ENCODE assay signal across 9 mouse cellular contexts in genomic region chr11:116543110-116543509, GRCm38 (mm10). TPM values are rescaled to one million over a fixed set of nuclear protein-coding genes. Genes with fewer than 3 reads are reported as not detected.
DNase-seq lines count a peak whose midpoint lies in the region; ATAC-seq and TF ChIP-seq lines count a peak whose summit lies in the region.
"Had no signal": no experiment of that assay in that cellular context is flagged by ENCODE, and none has a peak within 500 bp of the region (broad histone marks: within the 10 kb centered on the region; RNA-seq: fewer than 3 reads in every experiment).

No protein-coding gene starts in this region.

- H3K4me1 ChIP-seq in lung, adult 2 months (ENCODE audit: control insufficient read depth, insufficient read depth, low read length) = no peaks in the 10 kb centered on the region
- H3K4me1 ChIP-seq in liver, embryonic 14.5 days (replicated peaks; ENCODE audit: control insufficient read depth in 2 of 2, insufficient read depth in 2 of 2, low read length in 1 of 2) = peaks cover 7 to 8% of the 10 kb centered on the region in 2 experiments

- peak; percentile 73 to 76 for DNase-seq in cerebellum, postnatal 10 days
- DNase-seq in lung, adult 2 months = peak; percentile 37
- DNase-seq in lung, postnatal 25 days (ENCODE audit: low spot score) = no peak
- DNase-seq in liver, embryonic 14.5 days (ENCODE audit: low read depth in 3 of 3, low spot score in 3 of 3) = peak in 2 of 3 experiments; percentile 26 to 41
- DNase-seq in thymus, postnatal 4 days = peak; percentile 63
- DNase-seq in layer of hippocampus, adult 9-10 months (ENCODE audit: low spot score) = no peak

- H3K27me3 ChIP-seq in liver, embryonic 14.5 days (ENCODE audit: control insufficient read depth, insufficient read depth, low read length) = no peaks in the 10 kb centered on the region

- H3K36me3 ChIP-seq in liver, embryonic 14.5 days (replicated peaks; ENCODE audit: control insufficient read depth, insufficient read depth, low read depth) = peaks cover 92% of the 10 kb centered on the region

- ATAC-seq in cerebellum, adult (ENCODE audit: insufficient number of reproducible peaks, low FRiP score, low TSS enrichment) = no peak
- ATAC-seq in common myeloid progenitor, adult 5-6 weeks (replicated peaks; ENCODE audit: low read depth, poor library complexity, severe bottlenecking) = peak; percentile 80
- no peak for ATAC-seq in liver, embryonic 14.5 days (ENCODE audit: insufficient read depth)

- no peak overlapping the region for H3K9ac ChIP-seq in liver, embryonic 14.5 days (replicated peaks)

- TF ChIP-seq CTCF in lung, adult 2 months (IDR thresholded peaks at IDR 0.05; ENCODE audit: insufficient read depth, low read length) = peak; percentile 76
- peak; percentile 98 for TF ChIP-seq CTCF in liver, embryonic 14.5 days (IDR thresholded peaks at IDR 0.05; ENCODE audit: low read depth)

- no peak for TF ChIP-seq EP300 in liver, embryonic 14.5 days (IDR thresholded peaks at IDR 0.05; ENCODE audit: low read depth)

- WGBS in lung, adult 2 months = 82% methylated on average over 4 of the region's 4 CpGs
- 74% methylated on average over 4 of the region's 4 CpGs for WGBS in liver, embryonic 14.5 days (ENCODE audit: insufficient replicate concordance)

- H3K4me2 ChIP-seq in liver, embryonic 14.5 days (ENCODE audit: low read depth) = no peak overlapping the region

- H3K9me3 ChIP-seq in liver, embryonic 14.5 days (ENCODE audit: control insufficient read depth, low read length) = no peaks in the 10 kb centered on the region

- H3K4me3 ChIP-seq in lung, adult 2 months (replicated peaks; ENCODE audit: extremely low read depth, low read depth, low read length) = no peak overlapping the region
- H3K4me3 ChIP-seq in liver, embryonic 14.5 days (ENCODE audit: insufficient read depth in 1 of 2, low read depth in 2 of 2, low read length in 2 of 2) = no peak overlapping the region

- no peak overlapping the region for H3K27ac ChIP-seq in liver, embryonic 14.5 days

- no peak for TF ChIP-seq POLR2A in lung, adult 2 months (IDR thresholded peaks at IDR 0.05; ENCODE audit: borderline replicate concordance, extremely low read depth, low read depth, low read length)

RNA-seq across cellular contexts. Expression of gene Sphk1, which starts 12.4 kb away (rescaled TPM):
- 41.8 and 45.8 TPM in 2 replicates for polyA plus RNA-seq in lung, adult 2 months (2012; rRNA removed)
- total RNA-seq in common myeloid progenitor, adult 5-6 weeks (2017) = 55.3 and 61.0 TPM in 2 replicates
- polyA plus RNA-seq in liver, embryonic 14.5 days (2012; rRNA removed) = 23.0 and 24.1 TPM in 2 replicates
- 26.8 and 32.2 TPM in 2 replicates for polyA plus RNA-seq in liver, embryonic 14.5 days (2014; fragmentation: Nextera tagmentation; extraction: Ambion mirVana)

RNA-seq across cellular contexts. Expression of gene Ube2o, which starts 38.1 kb away (rescaled TPM):
- polyA plus RNA-seq in lung, adult 2 months (2012; rRNA removed) = 18.3 and 18.8 TPM in 2 replicates
- total RNA-seq in common myeloid progenitor, adult 5-6 weeks (2017) = 7.6 and 8.5 TPM in 2 replicates
- polyA plus RNA-seq in liver, embryonic 14.5 days (2012; rRNA removed) = 33.8 and 34.0 TPM in 2 replicates
- polyA plus RNA-seq in liver, embryonic 14.5 days (2014; fragmentation: Nextera tagmentation; extraction: Ambion mirVana) = 25.9 and 32.3 TPM in 2 replicates

RNA-seq across cellular contexts. Expression of gene Aanat, which starts 43.1 kb away (rescaled TPM):
- polyA plus RNA-seq in lung, adult 2 months (2012; rRNA removed) = 0.15 TPM in 1 of 2 replicates, not detected in the other
- total RNA-seq in common myeloid progenitor, adult 5-6 weeks (2017) = not detected in 2 replicates
- polyA plus RNA-seq in liver, embryonic 14.5 days (2012; rRNA removed) = not detected in 2 replicates
- not detected in 2 replicates for polyA plus RNA-seq in liver, embryonic 14.5 days (2014; fragmentation: Nextera tagmentation; extraction: Ambion mirVana)
- total RNA-seq: heart, adult 18-20 months had no signal

RNA-seq across cellular contexts. Expression of gene Prpsap1, which starts 49.1 kb away (rescaled TPM):
- polyA plus RNA-seq in lung, adult 2 months (2012; rRNA removed) = 82.4 and 92.0 TPM in 2 replicates
- total RNA-seq in common myeloid progenitor, adult 5-6 weeks (2017) = 28.1 and 35.2 TPM in 2 replicates
- 19.2 and 22.2 TPM in 2 replicates for polyA plus RNA-seq in liver, embryonic 14.5 days (2012; rRNA removed)
- 38.4 and 40.4 TPM in 2 replicates for polyA plus RNA-seq in liver, embryonic 14.5 days (2014; fragmentation: Nextera tagmentation; extraction: Ambion mirVana)

Comparison
In these comparisons a context has a peak if more than half of its experiments do, and no peak if none do; other contexts are left out.
1. DNase-seq: peak in cerebellum, postnatal 10 days (2 of 2), lung, adult 2 months (single experiment), liver, embryonic 14.5 days (2 of 3) and thymus, postnatal 4 days (single experiment); none in lung, postnatal 25 days (single experiment) and layer of hippocampus, adult 9-10 months (single experiment).